Mouse (Mus musculus) activated CD4-positive, CD25-positive, alpha-beta regulatory T cell, adult 9 weeks (primary cell): ENCODE data around the gene Acot7. TPM values are rescaled to one million over a fixed set of nuclear protein-coding genes. Genes with fewer than 3 reads are reported as not detected.

Experiments used
- polyA plus RNA-seq: library from polyadenylated mRNA; unstranded; fragments of 100-300 nt; shearing (Covaris generic); gene quantifications from one replicate; pipeline ENCODE4 v1.2.1, GENCODE M21; 2017

Acot7 gene
- polyA plus RNA-seq = 149 TPM

DNA sequence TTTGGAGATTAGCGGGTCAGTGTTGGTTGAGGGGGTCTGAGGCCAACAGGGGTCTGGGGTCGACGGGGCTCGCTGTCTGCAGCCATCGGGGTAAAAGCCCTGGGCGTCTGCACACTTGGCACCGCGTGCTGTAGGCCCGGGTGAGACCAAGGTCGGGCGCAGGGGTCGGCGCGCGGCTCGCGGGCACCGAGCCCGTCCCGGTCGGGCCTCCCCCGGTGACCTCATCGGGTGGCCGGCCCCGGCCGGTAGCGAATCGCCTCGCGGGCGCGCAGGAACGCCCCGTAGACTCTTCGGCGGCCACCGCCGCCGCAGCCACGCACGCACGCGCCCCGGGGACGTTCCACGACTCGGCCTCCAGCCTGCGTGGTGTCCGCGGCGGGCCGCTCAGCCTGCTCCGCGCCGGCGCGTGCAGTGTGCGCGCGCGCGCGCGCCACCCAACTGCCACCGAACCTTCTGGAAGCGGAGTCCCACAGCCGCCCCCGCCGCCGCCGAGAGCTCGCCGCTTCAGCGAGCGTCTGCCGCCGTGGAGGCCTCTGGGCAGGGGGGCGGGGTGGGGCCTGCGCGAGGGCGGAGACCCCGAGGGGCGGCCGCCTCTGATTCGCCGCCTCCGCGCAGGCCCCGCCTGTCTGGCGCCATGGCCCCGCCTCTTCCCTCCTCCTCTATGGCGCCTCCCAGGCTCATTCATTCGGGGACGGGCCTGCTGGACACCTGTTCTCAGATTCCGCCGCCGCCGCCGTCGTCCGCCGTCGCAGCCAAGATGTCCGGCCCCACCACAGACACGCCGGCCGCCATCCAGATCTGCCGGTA lies at the start of gene Acot7:
Acot7 (plus strand) TSS at position 598 of the 807 bp plus-strand sequence.

DNA sequence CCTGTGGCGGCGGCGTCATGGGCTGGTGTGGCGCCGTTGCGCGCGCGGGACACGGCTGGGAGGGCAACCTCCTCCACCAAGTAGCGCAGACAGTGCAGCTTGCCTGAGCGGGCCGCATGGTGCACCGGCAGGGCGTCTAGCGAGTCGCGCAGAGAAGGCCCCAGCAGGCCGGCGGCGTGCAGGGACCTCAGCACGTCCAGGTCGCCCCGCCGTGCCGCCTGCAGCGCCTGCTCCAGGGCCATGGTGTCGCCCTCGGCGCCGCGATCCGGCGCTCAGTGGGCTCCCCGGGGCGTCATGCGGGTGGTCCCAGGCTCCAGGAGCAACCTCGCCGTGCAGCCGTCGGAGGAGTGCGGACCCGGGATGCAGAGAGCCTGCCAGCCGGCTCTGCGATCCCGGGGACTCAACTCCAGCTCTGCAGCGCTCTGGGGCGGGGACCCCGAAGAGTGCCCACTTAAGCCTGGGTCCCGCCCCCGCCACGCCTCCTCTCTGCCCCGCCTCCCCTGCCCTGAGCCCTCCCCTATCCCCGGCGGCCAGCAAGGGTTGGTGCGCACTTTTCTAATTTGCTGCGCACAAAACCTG lies 25.9 kb upstream of the Acot7 start, which contains the start of gene Espn:
Espn (minus strand) TSS at position 406 of the 579 bp plus-strand sequence.

GRCm38 (mm10) chr4:152158585-152159284 lies 19.2 kb upstream of the Acot7 start, which contains the start of gene Hes2:
TSS of gene Hes2 (plus strand) at chr4:152158867.

GRCm38 (mm10) chr4:152273621-152274236 lies 95.8 kb downstream of the Acot7 start, which contains the start of gene Gpr153:
TSS of gene Gpr153 (plus strand) at chr4:152274232.

DNA sequence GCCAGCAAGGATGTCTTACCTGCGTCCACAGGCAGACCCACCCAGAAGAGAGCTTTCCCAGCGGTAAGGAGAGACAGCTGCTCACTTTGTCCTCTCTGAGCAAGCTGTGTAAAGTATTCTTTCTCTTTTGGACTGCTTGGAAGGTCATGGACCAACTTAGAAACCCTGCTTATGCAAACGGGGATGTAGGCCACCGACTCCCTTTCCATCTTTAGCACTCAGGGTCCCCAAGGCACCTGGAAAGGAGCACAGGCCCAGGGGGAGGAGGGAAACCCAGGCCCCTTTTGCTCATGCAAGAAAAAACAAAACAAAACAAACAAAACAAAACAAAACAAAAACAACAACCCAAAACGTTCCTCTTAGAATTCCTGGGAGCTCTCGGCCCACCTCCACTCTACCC lies 113.6 kb downstream of the Acot7 start, which contains the start of gene Hes3:
Hes3 (minus strand) TSS at position 101 of the 400 bp plus-strand sequence.

DNA sequence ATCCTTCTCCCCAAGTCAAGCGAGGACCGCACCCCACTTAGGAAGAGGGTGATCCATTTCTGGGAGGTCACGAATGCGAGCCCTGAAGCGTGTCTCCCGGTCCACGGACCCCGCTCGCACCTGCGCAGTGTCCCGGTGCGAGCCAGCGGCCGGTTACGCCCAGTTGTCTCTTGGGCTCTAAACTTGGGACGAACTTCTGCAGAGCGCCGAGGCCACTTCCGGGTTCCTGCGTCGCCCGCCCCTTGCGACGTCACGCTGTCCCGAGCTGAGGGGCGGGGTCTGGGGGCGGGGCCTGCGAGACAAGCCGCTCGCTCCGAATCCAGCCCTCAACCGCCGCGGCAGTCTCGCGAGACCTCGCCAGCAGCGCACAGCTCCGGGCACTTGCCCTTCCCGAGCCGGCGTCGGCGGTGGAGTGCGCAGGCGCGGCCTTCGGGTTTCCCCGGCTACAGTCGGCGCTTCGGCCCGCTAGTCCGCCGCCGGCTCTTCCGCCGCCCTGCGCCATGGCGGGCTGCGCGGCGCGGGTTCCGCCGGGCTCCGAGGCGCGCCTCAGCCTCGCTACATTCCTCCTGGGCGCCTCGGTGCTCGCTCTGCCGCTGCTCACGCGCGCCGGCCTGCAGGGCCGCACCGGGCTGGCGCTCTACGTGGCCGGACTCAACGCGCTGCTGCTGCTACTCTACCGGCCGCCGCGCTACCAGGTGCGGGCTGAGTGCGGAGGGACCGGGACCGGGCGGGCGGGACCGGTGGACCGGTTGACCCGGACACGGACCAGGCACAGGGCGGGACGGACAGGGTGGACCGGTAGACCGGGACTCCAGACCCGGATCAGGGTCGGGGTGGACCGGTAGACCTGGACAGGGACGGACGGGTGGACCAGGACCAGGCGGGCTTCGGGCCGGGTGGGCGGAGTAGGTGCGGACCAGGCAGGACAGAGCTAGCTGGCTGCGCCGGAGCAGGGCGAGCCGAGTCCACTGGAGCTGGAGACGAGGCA lies 119.2 kb downstream of the Acot7 start, which contains the start of gene Icmt:
Icmt (plus strand) TSS at position 354 of the 988 bp plus-strand sequence.

GRCm38 (mm10) chr4:152318517-152319234 lies 140.7 kb downstream of the Acot7 start, which contains the start of gene Rnf207:
TSS of gene Rnf207 (minus strand) at chr4:152318993.

Other genes starting within 250 kb of the Acot7 start
- gene Dnajc11, start 244.4 kb upstream of the Acot7 start, polyA plus RNA-seq = 49.1 TPM
- gene Thap3, start 189.1 kb upstream of the Acot7 start, polyA plus RNA-seq = 116 TPM
- gene Phf13, start 181.9 kb upstream of the Acot7 start, polyA plus RNA-seq = 4.3 TPM
- 1.4 TPM for gene Klhl21, start 169.3 kb upstream of the Acot7 start, polyA plus RNA-seq
- gene Zbtb48, start 150.5 kb upstream of the Acot7 start, polyA plus RNA-seq = 30.2 TPM
- not detected for gene Tas1r1, start 139.6 kb upstream of the Acot7 start, polyA plus RNA-seq
- gene Nol9, start 138.8 kb upstream of the Acot7 start, polyA plus RNA-seq = 6.3 TPM
- gene Plekhg5, start 105.6 kb upstream of the Acot7 start, polyA plus RNA-seq = 4.3 TPM
- gene Tnfrsf25, start 62.2 kb upstream of the Acot7 start, polyA plus RNA-seq = 194 TPM
- 17.0 TPM for gene Espn, start 25.8 kb upstream of the Acot7 start, polyA plus RNA-seq
- gene Hes2, start 19.3 kb upstream of the Acot7 start, polyA plus RNA-seq = not detected
- not detected for gene Gpr153, start 96.1 kb downstream of the Acot7 start, polyA plus RNA-seq
- gene Hes3, start 113.5 kb downstream of the Acot7 start, polyA plus RNA-seq = not detected
- 5.0 TPM for gene Icmt, start 119.1 kb downstream of the Acot7 start, polyA plus RNA-seq
- gene Rnf207, start 140.9 kb downstream of the Acot7 start, polyA plus RNA-seq = 0.59 TPM
- gene Rpl22, start 147.6 kb downstream of the Acot7 start, polyA plus RNA-seq = 589 TPM
- gene Chd5, start 160.5 kb downstream of the Acot7 start, polyA plus RNA-seq = 0.07 TPM